Mouse (Mus musculus): Measurements from ENCODE around the gene Idh3g. TPM values are rescaled to one million over a fixed set of nuclear protein-coding genes. Genes with fewer than 3 reads are reported as not detected.

Idh3g gene
- polyA plus RNA-seq (2016; fragmentation: Nextera tagmentation; extraction: Ambion mirVana) = 141 TPM in 2 replicates

DNA sequence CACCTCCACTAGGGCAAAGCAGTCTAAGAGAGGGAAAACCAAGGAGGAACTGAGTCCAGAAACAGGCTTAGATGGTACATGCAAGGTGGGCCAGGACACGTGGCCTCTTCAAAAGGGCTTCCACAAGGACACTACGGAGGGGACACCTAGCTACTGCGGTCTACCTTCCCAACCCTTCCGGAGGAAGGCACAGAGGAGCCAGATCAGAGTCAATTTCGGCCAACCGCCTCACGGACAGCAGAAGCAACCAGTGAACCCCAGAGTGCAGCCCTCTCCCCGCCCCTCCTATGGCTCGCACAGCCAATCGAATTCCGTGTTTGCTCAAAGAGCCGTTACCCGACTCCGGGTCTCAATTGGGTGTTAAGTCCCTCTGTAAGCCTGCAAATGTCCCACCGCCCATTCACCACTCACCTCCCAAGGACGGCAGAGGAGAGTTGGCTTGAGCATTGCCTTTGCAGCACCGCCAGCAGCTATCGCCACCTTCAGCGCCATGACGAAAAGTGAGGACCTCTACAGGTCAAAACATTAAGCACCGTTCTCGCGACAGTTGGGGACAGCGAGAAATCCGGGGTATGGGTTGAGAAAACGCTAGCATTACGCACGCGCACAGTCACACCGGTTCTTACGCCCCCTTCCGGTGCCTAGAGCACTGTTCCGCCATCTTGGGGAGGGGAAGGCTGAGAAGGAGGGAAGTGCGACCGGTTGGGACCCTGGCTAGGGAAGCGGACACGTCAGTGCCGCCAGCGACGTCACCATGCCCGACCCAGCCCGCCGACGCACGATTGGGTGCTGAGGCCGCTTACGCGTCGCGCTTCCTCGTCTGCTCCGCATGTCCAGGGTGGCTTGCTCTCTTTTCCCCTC, at the start of gene Idh3g, which contains the start of gene Ssr4:
Idh3g (minus strand) TSS at position 534 of the 861 bp plus-strand sequence.
Ssr4 (plus strand) TSS at position 665 of the 861 bp plus-strand sequence.
- WGBS (ENCODE audit: insufficient replicate concordance) = 9% methylated on average over 50 of the region's 52 CpGs
- H3K4me2 ChIP-seq = peak within 1 kb of the TSS; percentile 75
- peak; percentile 93 for ATAC-seq
- peak within 1 kb of the TSS; percentile 82 for H3K9ac ChIP-seq
- peak within 1 kb of the TSS; percentile 71 for H3K4me3 ChIP-seq
- H3K27me3 ChIP-seq (replicated peaks) = peaks cover 7% of the 10 kb centered on the region
- no peaks in the 10 kb centered on the region for H3K9me3 ChIP-seq (replicated peaks)
- H3K36me3 ChIP-seq = peaks cover 40% of the 10 kb centered on the region
- peaks cover 31% of the 10 kb centered on the region for H3K4me1 ChIP-seq
- peak within 1 kb of the TSS; percentile 93 for H3K27ac ChIP-seq

DNA sequence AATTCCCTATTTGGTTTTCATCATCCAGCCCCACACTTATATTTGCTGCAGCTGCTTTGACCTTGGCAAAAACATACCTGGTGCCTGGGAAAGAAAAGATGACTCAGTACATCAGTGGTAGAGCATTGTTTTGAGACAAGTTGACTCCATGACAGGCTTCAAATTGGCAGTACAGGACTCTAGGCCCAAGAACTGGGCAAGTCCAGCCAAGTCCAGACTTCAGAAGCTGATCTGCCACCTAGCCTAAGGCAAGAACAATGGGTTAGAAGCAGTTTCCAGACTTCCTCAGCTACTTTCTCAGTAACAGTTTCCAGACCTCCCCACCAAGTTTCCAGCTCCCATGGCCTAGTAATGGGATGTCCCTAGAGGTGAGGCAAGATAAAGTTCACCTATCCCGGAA, 49.0 kb upstream of the Idh3g start:
- no peaks in the 10 kb centered on the region for H3K9me3 ChIP-seq (replicated peaks)
- H3K27me3 ChIP-seq (replicated peaks) = peaks cover 4% of the 10 kb centered on the region; the same call in 1 of the 2 replicates
- no peak overlapping the region for H3K9ac ChIP-seq
- no peaks in the 10 kb centered on the region for H3K4me1 ChIP-seq
- WGBS (ENCODE audit: insufficient replicate concordance) = 70% methylated on average over 1 of the region's 1 CpGs
- no peak overlapping the region for H3K4me3 ChIP-seq
- ATAC-seq = no peak
- no peaks in the 10 kb centered on the region for H3K36me3 ChIP-seq
- no peak overlapping the region for H3K4me2 ChIP-seq
- H3K27ac ChIP-seq = no peak overlapping the region

DNA sequence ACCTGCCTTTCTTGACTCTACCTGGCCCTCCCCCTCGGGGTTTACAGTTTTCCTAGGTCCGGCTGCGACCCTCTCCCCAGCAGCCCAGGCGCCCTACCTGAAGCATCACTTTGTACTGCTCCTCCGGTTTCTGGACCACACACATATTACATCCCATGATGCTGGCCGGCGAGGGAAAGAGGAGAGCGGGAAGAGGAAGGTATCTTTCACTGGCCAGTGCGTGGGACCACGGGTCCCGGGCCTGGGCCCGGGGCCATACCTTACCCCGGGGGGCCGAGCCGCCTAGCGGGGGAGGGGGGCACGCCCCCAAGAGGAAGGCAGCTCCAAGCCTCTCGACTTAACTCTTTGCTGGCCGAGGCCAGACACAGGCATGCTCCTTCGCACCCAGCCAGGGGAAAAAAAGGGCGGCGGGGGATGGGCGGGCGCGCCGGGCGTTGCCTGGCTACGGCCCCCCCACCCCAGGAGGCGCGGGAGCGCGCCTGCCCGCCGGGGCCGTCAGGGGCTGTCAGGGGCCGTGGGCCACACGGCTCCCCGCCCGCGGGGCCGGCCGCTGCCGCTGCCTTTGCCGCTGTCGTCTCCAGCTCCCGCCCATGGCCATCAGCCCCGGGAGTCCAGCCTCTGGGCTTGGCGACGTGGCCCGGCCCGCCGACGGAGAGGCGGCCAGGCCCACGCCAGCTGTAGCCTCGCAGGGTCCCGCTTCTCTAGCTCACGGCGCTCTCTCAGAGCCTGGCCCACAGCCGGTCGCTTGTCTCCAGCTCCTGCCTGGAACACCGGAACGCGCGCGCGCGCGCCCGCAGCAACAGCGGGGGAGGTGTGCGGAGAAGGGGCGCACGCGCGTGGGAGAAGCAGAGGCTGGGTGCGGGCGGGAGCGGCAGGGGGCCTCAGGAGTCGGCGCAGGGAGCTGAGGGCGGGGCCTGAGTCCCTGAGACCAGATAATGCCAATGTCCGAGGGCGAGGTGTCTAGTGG, 37.8 kb upstream of the Idh3g start, which contains the start of gene Pdzd4:
Pdzd4 (minus strand) TSS at position 785 of the 967 bp plus-strand sequence.
- 12% methylated on average over 71 of the region's 84 CpGs for WGBS (ENCODE audit: insufficient replicate concordance)
- H3K4me1 ChIP-seq = peaks cover 4% of the 10 kb centered on the region; the same call in 1 of the 2 replicates
- H3K4me2 ChIP-seq = peak within 1 kb of the TSS; percentile 74
- H3K27me3 ChIP-seq (replicated peaks) = peaks cover 43% of the 10 kb centered on the region
- no peak within 1 kb of the TSS for H3K27ac ChIP-seq
- ATAC-seq = no peak
- H3K9me3 ChIP-seq (replicated peaks) = no peaks in the 10 kb centered on the region
- no peaks in the 10 kb centered on the region for H3K36me3 ChIP-seq
- peak within 1 kb of the TSS; percentile 39; the same call in 1 of the 2 replicates for H3K9ac ChIP-seq
- H3K4me3 ChIP-seq = peak within 1 kb of the TSS; percentile 55

DNA sequence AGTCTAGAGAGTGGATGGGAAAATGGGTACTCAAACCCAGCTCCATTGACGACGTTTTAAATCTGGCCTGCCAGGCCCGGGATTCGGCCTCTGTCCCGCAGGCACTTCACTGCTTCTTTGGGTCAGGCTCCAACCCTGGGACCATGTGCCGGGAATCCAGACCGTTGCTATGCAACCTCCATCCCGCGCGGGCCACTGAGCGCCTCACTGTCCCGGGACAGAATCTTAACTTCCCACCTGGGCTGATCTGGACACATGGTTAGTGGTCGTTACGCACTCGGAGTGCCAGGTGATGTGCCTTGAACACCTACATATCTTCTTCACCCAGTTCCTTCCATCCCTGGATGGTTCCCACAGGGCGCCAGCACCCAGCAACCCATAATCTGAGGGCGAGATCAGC, 37.0 kb upstream of the Idh3g start:
- no peaks in the 10 kb centered on the region for H3K36me3 ChIP-seq
- peak overlapping the region; percentile 55; the same call in 1 of the 2 replicates for H3K4me3 ChIP-seq
- H3K27ac ChIP-seq = no peak overlapping the region
- 11% methylated on average over 17 of the region's 17 CpGs for WGBS (ENCODE audit: insufficient replicate concordance)
- ATAC-seq = no peak
- H3K9ac ChIP-seq = no peak overlapping the region
- no peaks in the 10 kb centered on the region for H3K9me3 ChIP-seq (replicated peaks)
- peaks cover 48% of the 10 kb centered on the region for H3K27me3 ChIP-seq (replicated peaks)
- H3K4me1 ChIP-seq = peaks cover 4% of the 10 kb centered on the region; the same call in 1 of the 2 replicates
- H3K4me2 ChIP-seq = peak overlapping the region; percentile 74

DNA sequence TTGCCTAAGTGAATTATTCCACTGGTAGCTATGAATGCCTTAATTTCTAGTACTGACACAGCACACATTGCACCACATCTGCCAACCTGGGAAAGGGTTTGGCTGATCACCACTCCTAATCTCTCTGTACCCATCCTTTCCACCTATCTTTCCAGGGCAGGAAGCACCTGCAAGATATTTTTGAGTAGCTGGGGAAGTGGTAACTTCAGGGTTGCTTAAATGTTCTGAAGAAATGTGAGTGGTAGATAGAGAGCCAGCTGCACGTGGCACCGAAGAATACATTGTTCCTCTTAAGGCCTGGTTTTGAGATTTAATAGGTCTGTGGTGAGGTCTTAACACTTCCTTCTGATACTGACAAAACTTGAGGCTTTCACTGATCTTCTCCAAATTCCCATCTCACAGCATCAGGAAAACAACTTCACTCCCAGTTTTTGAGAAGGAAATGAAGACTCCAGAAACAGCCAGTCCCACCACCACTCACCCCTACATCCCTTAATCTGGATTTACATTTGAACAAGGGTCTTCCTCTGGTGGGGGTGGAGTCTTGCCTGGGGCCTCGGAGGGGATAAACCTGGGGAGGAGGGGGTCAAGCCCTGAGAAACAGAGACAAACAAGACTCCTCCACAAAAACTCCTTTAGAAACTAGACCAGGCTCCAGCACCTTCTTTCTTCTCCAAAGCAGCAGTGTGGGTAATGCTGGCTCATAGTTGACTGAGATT, 30.1 kb upstream of the Idh3g start:
- Histone ChIP-seq H3K4me1 (0 out of 2 replicates have a peak, but pooled peaks cover 6% of the 10 kb centered on the region), H3K9ac (no peak overlapping the region), H3K4me3 (no peak overlapping the region), H3K9me3 (replicated peaks) (no peaks in the 10 kb centered on the region), H3K27ac (no peak overlapping the region), H3K27me3 (replicated peaks) (peaks cover 38% of the 10 kb centered on the region), H3K4me2 (no peak overlapping the region), H3K36me3 (no peaks in the 10 kb centered on the region)
- 13% methylated on average over 3 of the region's 3 CpGs for WGBS (ENCODE audit: insufficient replicate concordance)
- ATAC-seq = no peak

DNA sequence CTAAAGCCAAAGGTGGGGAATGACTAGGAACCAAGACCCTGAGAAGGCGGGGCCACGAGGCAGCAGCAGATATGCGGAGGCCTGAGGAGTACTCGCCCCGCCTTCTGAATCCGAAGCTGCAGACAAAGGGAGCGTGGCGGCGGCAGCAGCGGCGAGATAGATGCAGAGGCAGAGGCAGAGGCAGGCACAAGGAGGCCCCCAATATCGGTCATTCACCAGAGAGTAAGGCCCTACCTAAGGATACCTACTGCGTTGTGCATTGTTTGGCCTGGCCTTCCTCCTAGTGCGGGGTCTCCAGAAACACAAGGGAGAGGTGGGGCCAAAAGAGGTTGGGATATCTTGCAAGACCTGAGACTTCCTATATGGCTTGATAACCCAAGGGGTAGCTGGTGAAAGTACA, 28.4 kb upstream of the Idh3g start:
- no peak for ATAC-seq
- Histone ChIP-seq H3K27ac (no peak overlapping the region), H3K27me3 (replicated peaks) (peaks cover 36% of the 10 kb centered on the region; the same call in 1 of the 2 replicates), H3K36me3 (no peaks in the 10 kb centered on the region), H3K9ac (no peak overlapping the region), H3K4me3 (no peak overlapping the region), H3K9me3 (replicated peaks) (no peaks in the 10 kb centered on the region), H3K4me1 (0 out of 2 replicates have a peak, but pooled peaks cover 6% of the 10 kb centered on the region), H3K4me2 (peak overlapping the region; percentile 38)
- WGBS (ENCODE audit: insufficient replicate concordance) = 15% methylated on average over 14 of the region's 14 CpGs

DNA sequence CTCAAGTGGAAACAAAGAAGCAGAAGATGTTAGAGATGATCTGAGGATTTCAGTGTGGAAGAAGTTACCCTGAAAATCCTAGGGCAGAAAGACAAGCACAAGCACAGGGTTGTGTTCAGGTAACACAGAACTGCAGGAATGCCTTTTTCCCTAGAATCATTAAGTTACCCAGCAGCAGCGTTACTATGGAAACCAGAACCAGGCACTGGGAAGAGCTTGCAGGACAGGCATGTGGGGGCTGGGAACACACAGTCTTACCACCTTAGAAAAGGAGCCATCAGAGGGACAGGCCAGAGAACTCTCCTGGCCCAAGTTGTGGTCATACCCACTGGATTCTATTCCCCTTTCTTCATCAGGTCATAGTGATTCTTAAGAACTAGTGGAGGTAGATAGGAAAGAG, 19.1 kb upstream of the Idh3g start:
- H3K9ac ChIP-seq = no peak overlapping the region
- no peaks in the 10 kb centered on the region for H3K9me3 ChIP-seq (replicated peaks)
- H3K4me3 ChIP-seq = no peak overlapping the region
- no peak for ATAC-seq
- H3K27me3 ChIP-seq (replicated peaks) = peaks cover 4% of the 10 kb centered on the region
- H3K4me2 ChIP-seq = no peak overlapping the region
- H3K27ac ChIP-seq = no peak overlapping the region
- H3K4me1 ChIP-seq = no peaks in the 10 kb centered on the region
- 42% methylated on average over 1 of the region's 1 CpGs for WGBS (ENCODE audit: insufficient replicate concordance)
- H3K36me3 ChIP-seq = no peaks in the 10 kb centered on the region

DNA sequence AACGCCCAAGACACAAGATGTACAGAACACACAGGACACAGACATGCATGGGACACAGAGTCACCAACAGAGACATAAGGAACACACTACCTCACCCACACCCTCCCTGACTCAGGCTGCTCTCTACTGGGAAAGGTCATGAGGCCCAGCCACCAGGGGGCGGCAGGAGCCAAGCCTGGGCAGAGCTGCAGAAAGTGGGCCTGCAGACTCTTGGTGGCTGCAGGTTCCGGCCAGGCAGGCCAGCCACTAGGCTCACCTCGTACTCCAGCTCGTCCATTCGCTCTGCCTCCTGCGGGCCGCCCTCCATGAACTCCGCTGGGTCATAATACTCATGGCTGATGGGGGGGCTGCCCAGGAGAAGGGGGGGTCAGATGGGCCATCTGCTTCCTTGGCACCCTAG, 11.8 kb upstream of the Idh3g start:
- H3K4me2 ChIP-seq = no peak overlapping the region
- no peak overlapping the region for H3K4me3 ChIP-seq
- no peaks in the 10 kb centered on the region for H3K36me3 ChIP-seq
- no peak overlapping the region for H3K9ac ChIP-seq
- H3K27ac ChIP-seq = no peak overlapping the region
- WGBS (ENCODE audit: insufficient replicate concordance) = 22% methylated on average over 8 of the region's 9 CpGs
- H3K27me3 ChIP-seq (replicated peaks) = peaks cover 37% of the 10 kb centered on the region
- peak; percentile 78 for ATAC-seq
- no peaks in the 10 kb centered on the region for H3K9me3 ChIP-seq (replicated peaks)
- H3K4me1 ChIP-seq = no peaks in the 10 kb centered on the region

DNA sequence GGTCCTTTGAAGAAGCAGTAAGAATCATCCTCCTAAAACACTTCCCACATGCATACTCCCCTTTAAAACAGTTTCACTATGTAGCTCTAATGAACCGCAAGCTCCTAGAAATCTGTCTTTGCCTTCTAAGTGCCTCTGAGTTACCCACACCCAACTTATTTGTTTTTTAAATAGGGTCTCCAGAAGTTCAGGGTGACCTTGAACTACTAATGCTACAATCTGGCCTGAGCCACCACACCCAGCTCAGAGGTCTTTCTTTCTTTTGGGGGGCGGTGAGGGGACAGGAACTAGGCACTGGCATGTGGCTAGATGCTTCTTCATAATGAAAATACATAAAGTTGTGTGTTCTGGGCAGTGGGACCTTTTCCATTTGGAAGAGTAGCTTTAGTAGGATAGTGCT, 10.8 kb upstream of the Idh3g start:
- Histone ChIP-seq H3K27me3 (replicated peaks) (peaks cover 39% of the 10 kb centered on the region), H3K27ac (no peak overlapping the region), H3K4me1 (no peaks in the 10 kb centered on the region), H3K9me3 (replicated peaks) (no peaks in the 10 kb centered on the region), H3K4me3 (no peak overlapping the region), H3K9ac (no peak overlapping the region), H3K4me2 (no peak overlapping the region), H3K36me3 (no peaks in the 10 kb centered on the region)
- 78% methylated on average over 2 of the region's 2 CpGs for WGBS (ENCODE audit: insufficient replicate concordance)
- no peak for ATAC-seq

DNA sequence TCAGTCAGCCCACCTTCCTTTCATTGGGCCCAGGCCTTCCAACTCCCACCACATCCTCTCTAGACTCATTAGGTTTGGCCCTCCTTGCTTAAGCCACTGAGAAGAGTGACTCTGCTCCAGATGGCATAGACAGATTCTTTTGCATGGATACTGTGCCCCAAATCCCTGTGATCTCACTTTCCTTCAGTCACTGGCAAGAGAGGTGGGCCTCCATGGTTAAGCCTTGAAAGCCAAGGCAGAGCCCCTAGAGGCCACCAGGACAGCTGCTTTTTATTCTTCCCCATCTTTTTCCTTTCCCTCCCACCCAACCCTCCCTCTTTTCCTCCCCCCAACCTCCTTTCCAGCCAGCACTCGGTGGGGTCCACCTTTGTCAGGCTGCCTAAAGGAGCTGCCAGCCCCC, 6.8 kb upstream of the Idh3g start:
- Histone ChIP-seq H3K27ac (no peak overlapping the region), H3K4me3 (no peak overlapping the region), H3K9ac (no peak overlapping the region), H3K4me1 (peaks cover 5% of the 10 kb centered on the region), H3K4me2 (no peak overlapping the region), H3K9me3 (replicated peaks) (no peaks in the 10 kb centered on the region), H3K36me3 (peaks cover 33% of the 10 kb centered on the region), H3K27me3 (replicated peaks) (peaks cover 17% of the 10 kb centered on the region)
- no peak for ATAC-seq
- no CpG with 5 or more reads among the region's 1 CpGs for WGBS (ENCODE audit: insufficient replicate concordance)

DNA sequence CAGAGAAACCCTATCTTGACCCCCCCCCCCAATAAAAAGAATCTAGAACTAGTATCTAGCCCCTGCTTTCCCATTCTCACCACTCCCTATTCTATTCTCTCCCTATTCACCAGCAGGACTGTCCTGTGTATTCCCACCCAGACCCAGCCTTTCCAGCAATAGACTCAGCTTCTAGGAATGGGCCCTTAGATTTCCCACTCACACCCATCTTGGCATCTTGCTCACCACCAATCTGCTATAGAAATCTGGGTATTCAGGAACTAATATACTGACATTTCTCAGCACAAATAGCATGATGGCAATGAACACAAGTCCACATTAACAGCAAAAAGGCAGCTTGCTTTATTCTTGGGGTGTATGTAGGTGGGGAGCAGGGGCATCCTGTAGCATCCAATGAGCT, 6.3 kb upstream of the Idh3g start:
- Histone ChIP-seq H3K27ac (no peak overlapping the region), H3K4me3 (no peak overlapping the region), H3K4me1 (peaks cover 10% of the 10 kb centered on the region), H3K4me2 (no peak overlapping the region), H3K9me3 (replicated peaks) (no peaks in the 10 kb centered on the region), H3K27me3 (replicated peaks) (peaks cover 17% of the 10 kb centered on the region), H3K36me3 (peaks cover 34% of the 10 kb centered on the region), H3K9ac (no peak overlapping the region)
- no peak for ATAC-seq
